Mouse (Mus musculus): ENCODE measurements around the gene Snx25.
"Not testable (repeated sequence)": the region's sequence is repeated elsewhere in the genome, so short reads cannot be mapped to it uniquely, and the experiment has no call there.

The Snx25 gene

DNA sequence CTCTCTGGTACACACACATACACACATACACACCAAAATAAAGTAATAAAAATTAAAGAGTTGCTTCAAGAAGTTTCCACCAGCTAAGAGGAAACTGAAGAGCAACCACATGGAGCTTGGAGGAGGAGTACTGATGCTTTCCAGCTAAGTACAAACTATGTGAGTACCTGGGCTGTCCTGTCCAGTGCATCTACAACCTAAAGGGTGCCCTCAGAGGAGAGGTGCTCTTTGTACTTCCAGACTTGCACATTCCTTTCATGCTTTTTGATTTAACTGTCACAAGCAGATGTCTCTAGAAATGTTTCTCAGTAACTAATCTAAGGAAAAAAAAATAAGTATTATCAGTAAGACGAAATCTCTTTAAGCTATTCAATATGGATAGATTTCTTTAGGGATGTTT, 14.6 kb downstream of the Snx25 start:
- no peak for DNase-seq (ENCODE audit: low read depth, low spot score)

- DNase-seq (ENCODE audit: low read depth, low spot score) = not testable (repeated sequence)
These were observed 16.4 kb downstream of the Snx25 start for GRCm38 (mm10) chr8:46135546-46135945.

DNA sequence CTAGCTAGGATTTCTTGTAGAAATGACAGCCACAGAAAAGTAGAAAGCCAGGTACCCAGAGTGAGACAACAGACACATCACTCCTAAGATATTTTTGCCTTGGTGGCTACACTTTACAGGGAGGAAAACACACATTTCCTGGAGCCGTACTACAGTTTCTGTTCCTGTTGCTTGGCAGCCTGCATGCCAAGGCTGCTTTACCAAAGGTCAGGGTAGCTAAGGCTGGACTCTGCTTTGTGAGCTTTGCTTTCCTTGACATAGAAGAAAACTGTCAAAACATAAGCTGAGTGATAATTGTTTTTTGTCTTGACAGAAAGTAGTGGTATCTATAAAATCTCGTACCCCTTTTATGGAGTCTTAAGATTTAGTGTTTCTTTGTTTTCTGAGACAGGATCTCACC, 21.5 kb downstream of the Snx25 start:
- DNase-seq (ENCODE audit: low read depth, low spot score) = no peak

- no peak for DNase-seq (ENCODE audit: low read depth, low spot score)
These were observed 29.5 kb downstream of the Snx25 start for GRCm38 (mm10) chr8:46122498-46122897.

DNA sequence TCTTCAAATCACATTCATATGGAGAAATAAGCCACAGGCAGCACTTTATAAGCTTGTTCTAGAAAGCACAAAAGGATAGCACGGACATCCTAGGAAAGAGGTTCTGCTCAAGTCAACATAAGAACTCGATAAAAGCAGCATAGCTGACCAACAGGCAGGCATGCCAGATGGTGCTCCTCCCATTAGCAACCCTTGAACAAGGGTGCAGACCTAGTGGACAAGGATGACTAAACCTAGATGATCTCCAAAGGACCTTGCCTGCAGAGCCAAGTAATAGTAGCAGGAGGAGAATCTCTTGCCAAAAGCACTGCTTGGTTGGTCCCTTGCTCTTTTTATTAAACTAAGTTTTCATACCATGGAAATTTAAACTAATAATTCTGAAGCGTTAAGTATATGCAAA, 32.8 kb downstream of the Snx25 start:
- no peak for DNase-seq (ENCODE audit: low read depth, low spot score)

- no peak for DNase-seq (ENCODE audit: low read depth, low spot score)
These were observed 34.8 kb downstream of the Snx25 start for GRCm38 (mm10) chr8:46117172-46117571.

GRCm38 (mm10) chr8:46113421-46114170, 38.4 kb downstream of the Snx25 start:
- not testable (repeated sequence) for DNase-seq (ENCODE audit: low read depth, low spot score)

GRCm38 (mm10) chr8:46107690-46108089, 44.3 kb downstream of the Snx25 start:
- DNase-seq (ENCODE audit: low read depth, low spot score) = no peak

DNA sequence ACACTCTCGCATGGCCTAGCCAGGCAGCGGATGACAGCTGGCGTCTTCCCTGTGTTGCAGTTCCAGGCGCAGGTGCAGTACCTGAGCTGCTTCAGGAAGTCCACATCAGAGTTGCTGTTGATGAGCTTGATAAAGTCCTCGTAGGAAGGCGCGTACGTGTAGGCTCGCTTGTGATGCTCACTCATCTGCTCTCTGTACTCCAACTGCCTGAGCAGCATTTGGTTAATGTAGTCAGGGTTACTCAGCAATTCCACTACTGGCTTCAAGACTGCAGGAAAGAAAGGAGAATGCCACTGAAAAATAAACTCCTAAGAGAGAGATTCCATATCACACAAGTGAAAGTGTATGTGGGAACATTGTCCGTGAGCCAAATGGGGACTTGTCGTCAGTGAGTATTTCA, 48.5 kb downstream of the Snx25 start:
- DNase-seq (ENCODE audit: low read depth, low spot score) = no peak

- no peak for DNase-seq (ENCODE audit: low read depth, low spot score)
These were observed 59.1 kb downstream of the Snx25 start for GRCm38 (mm10) chr8:46092667-46093360.

- no peak for DNase-seq (ENCODE audit: low read depth, low spot score)
These were observed 68.8 kb downstream of the Snx25 start for GRCm38 (mm10) chr8:46083141-46083540.

DNA sequence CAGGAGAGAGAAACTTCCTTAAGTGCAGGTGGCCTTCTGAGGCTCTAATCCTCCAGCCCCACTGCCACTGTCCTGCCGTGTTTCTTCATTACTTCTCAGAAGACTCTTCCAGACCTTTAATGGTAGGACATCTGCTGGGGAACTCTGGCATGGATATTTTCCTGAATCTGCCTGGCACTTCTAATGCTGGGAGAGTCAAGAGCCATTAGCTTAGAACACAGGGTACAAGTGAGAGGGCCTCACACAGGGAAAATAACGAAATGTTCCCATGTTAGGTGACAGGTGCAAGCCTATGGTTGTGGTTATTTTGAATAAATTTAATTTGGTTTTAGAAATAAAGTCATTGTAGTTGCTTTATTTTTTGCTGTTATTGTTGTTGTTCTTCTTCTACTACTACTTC, 70.9 kb downstream of the Snx25 start:
- DNase-seq (ENCODE audit: low read depth, low spot score) = no peak

DNA sequence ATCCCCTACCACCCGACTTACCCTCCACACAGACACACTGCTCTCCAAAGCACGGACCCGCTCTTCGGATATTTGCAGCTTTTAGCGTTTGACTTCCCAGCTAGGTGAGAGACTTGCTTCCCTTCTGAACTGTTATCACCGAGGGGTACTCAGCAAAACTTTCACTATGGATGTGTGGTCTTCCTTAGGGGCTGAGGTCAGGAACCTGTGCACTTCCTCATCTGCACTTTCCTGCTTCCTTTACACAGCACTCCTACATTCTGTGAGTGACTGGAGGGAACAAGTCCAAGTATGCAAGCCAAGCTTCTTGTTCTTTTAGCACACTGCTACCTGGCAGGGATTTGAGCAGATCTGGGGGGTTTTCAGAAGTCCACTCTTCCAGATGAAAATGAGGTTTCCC, 73.1 kb downstream of the Snx25 start:
- DNase-seq (ENCODE audit: low read depth, low spot score) = no peak

- no peak for DNase-seq (ENCODE audit: low read depth, low spot score)
These were observed 76.7 kb downstream of the Snx25 start for GRCm38 (mm10) chr8:46075223-46075622.

GRCm38 (mm10) chr8:46073540-46074140, 78.3 kb downstream of the Snx25 start:
- DNase-seq (ENCODE audit: low read depth, low spot score) = no peak

DNA sequence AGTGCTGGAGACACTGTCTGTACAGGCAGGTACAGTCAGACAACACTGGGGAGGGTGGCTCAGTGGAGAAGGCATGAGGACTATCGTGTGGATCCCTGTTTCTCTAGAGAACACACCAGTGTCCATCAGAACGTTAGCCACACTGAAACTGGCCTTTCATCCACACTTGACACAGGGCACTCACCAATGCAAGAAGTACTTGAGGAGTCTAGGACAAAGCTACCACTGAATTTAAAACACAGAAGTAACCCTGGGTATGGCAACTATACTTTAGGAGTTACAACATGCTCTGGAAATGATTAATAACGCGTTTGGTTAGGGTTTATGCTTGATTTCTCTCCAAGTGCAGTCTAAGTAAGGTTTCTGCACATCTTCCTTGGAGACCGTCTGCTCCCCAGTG, 79.2 kb downstream of the Snx25 start:
- no peak for DNase-seq (ENCODE audit: low read depth, low spot score)

DNA sequence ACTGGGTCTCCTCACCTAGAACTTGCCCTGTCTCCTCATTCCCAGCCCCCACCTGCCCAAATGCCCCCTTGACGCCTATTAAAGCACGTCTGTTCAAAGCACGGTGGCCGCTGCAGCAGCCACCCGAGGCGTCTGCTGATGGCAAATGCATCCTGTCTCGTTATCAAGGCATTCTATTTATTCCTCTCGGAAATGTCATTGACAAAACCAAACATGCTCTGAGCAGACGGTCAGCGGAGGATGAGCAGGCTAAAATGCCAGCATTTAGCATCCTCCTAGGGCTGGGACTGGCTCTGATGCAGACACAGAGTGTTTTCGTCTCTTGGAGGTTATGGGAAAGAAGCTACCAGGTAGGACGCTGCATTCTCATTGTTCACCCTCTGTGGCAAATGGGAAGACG, 111.7 kb downstream of the Snx25 start:
- DNase-seq (ENCODE audit: low read depth, low spot score) = no peak

DNA sequence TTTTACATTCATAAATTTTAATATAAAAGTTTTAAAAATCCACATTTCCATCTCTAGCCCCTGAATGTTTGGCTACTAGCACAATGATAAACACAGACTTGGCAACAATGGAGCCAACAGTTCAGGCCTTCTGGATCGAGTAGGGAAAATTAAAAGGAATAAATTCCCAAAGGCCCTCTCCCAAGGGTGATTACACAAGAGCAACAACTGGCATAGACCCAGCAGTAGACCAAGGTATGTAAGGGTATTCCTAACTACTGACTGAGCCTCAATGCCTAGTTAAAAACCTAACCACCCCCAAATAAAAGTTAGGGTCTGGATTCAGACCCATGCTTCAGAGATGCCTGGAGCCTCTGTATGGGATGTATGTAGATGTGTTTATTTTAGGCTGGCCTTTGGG, 112.3 kb downstream of the Snx25 start:
- no peak for DNase-seq (ENCODE audit: low read depth, low spot score)

DNA sequence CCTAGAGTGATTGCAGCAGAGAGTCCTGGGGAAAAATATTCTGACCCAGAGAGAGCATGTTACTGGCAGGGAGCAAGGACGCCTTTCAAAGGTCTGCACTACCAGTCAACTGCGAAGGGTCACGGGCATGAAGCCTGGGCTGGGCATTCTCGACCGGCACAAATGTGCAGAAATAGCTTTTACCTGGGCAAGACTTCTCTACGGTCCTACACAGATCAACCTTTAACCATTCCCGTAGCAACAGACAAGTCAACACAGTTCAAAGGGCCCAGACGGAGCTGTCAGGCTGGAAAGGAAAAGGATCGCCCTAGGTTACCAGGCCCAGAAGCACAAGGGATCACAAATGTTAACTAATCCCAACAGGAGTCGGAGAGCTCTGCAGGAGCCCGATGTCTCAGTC, 115.7 kb downstream of the Snx25 start:
- DNase-seq (ENCODE audit: low read depth, low spot score) = no peak

DNA sequence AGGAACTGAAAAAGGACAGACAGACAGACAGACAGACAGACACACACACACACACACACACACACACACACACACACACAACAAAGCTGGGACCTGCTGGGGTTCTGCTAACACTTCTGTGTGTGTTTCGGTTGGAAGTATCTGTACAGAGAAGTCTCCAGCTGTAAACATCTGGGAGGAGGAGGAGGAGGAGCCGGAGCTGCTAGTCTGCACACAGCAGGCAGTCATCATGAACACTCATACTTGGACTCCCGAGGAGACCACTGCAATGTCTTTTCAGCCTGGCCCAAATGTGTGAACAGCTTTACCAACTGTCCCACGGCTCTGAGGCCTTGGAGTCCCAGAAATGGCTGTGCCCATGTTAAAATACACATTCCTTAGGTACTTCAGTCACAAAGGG, 127.6 kb downstream of the Snx25 start:
- no peak for DNase-seq (ENCODE audit: low read depth, low spot score)

GRCm38 (mm10) chr8:46022758-46023157, 129.2 kb downstream of the Snx25 start:
- DNase-seq (ENCODE audit: low read depth, low spot score) = no peak

DNA sequence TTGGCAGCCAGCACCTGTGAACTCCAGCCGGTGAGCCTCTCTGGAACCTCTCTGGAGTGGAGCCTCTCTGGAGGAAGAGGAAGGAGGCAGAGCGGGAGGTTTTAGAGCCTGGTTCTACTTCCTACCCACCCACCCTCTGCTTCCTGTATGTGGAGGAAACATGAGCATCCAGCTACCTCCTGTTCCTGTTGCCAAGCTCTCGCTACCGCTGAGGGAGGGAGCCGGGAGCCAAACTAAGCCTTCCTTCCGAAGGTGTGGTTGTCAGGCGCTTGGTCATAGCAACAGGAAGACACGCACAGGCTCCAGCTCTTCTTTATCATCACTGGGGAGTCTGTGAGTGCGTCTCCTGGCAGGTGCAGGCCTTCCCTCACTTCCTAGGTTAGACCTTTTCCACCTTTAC, 129.8 kb downstream of the Snx25 start:
- no peak for DNase-seq (ENCODE audit: low read depth, low spot score)

All from ZHBTc4 (cell line).